ENCODE assay signal across 26 mouse cellular contexts in genomic region chr2:115694386-115694785, GRCm38 (mm10).
"Had no signal": no experiment of that assay in that cellular context is flagged by ENCODE, and none has a peak within 500 bp of the region (broad histone marks: within the 10 kb centered on the region; RNA-seq: fewer than 3 reads in every experiment).

No protein-coding gene starts in this region.

- H3K4me2 ChIP-seq: heart, embryonic 11.5 days; heart, embryonic 13.5 days; heart, embryonic 15.5 days; hindbrain, embryonic 13.5 days; hindbrain, embryonic 15.5 days; intestine, embryonic 15.5 days; limb, embryonic 12.5 days; liver, embryonic 11.5 days; liver, embryonic 13.5 days; liver, embryonic 15.5 days had no signal

- ATAC-seq: inflammation-experienced regulatory T-cells, adult 6 months; intestine, embryonic 15.5 days; intestine, postnatal 0 days had no signal

- H3K9me3 ChIP-seq: heart, embryonic 13.5 days; heart, embryonic 15.5 days; hindbrain, embryonic 13.5 days; hindbrain, embryonic 15.5 days; intestine, embryonic 15.5 days; limb, embryonic 10.5 days; limb, embryonic 12.5 days; liver, embryonic 13.5 days; liver, embryonic 15.5 days had no signal

- H3K27me3 ChIP-seq: heart, embryonic 13.5 days; heart, embryonic 15.5 days; hindbrain, embryonic 13.5 days; hindbrain, embryonic 15.5 days; intestine, embryonic 15.5 days; limb, embryonic 12.5 days; liver, embryonic 13.5 days; liver, embryonic 15.5 days had no signal

- H3K4me3 ChIP-seq: gastrocnemius, adult 2 months; heart, embryonic 13.5 days; heart, embryonic 15.5 days; hindbrain, embryonic 13.5 days; hindbrain, embryonic 15.5 days; intestine, embryonic 15.5 days; left cerebral cortex, adult 2 months; limb, embryonic 10.5 days; limb, embryonic 12.5 days; liver, embryonic 13.5 days; liver, embryonic 15.5 days had no signal

- H3K27ac ChIP-seq: gastrocnemius, adult 2 months; heart, embryonic 13.5 days; heart, embryonic 15.5 days; hindbrain, embryonic 13.5 days; hindbrain, embryonic 15.5 days; intestine, embryonic 15.5 days; left cerebral cortex, adult 2 months; limb, embryonic 10.5 days; limb, embryonic 12.5 days; liver, embryonic 13.5 days; liver, embryonic 15.5 days had no signal

- DNase-seq: gastrocnemius, adult 2 months; gastrocnemius, postnatal 10 days; gastrocnemius, postnatal 36 days; heart, adult 18-20 months; heart, postnatal 14 days; heart, postnatal 36 days; kidney, adult 18-20 months; kidney, adult 8-10 months; kidney, postnatal 10 days; kidney, postnatal 25 days; kidney, postnatal 4 days; liver; liver, embryonic 13.5 days had no signal

- H3K9ac ChIP-seq: heart, embryonic 13.5 days; heart, embryonic 15.5 days; hindbrain, embryonic 13.5 days; hindbrain, embryonic 15.5 days; intestine, embryonic 15.5 days; limb, embryonic 12.5 days; liver, embryonic 13.5 days; liver, embryonic 15.5 days had no signal

- H3K36me3 ChIP-seq: heart, embryonic 15.5 days; hindbrain, embryonic 13.5 days; hindbrain, embryonic 15.5 days; intestine, embryonic 15.5 days; limb, embryonic 10.5 days; limb, embryonic 12.5 days had no signal

- H3K4me1 ChIP-seq: heart, embryonic 13.5 days; heart, embryonic 15.5 days; hindbrain, embryonic 13.5 days; hindbrain, embryonic 15.5 days; intestine, embryonic 15.5 days; limb, embryonic 10.5 days; limb, embryonic 12.5 days; liver, embryonic 15.5 days had no signal
